Mouse (Mus musculus) ES-Bruce4 (cell line): ENCODE data around the gene Aknad1. TPM values are rescaled to one million over a fixed set of nuclear protein-coding genes. Genes with fewer than 3 reads are reported as not detected.

Source experiments
- H3K27ac ChIP-seq: 2 replicates; pipeline ENCODE4 v1.5.1; 2012; ENCODE audit warnings: low read length, inconsistent platforms; ENCODE audit not compliant: insufficient read depth
- H3K27me3 ChIP-seq: 2 replicates; pipeline ENCODE4 v1.6.1; 2012; ENCODE audit warnings: mild to moderate bottlenecking, low read length, inconsistent platforms; ENCODE audit not compliant: control insufficient read depth, poor library complexity, insufficient read depth, severe bottlenecking
- H3K36me3 ChIP-seq: 2 replicates; pipeline ENCODE4 v1.6.1; 2012; ENCODE audit warnings: inconsistent platforms, mild to moderate bottlenecking, low read length, moderate library complexity; ENCODE audit not compliant: control insufficient read depth, poor library complexity, insufficient read depth, severe bottlenecking
- H3K4me1 ChIP-seq: one replicate; pipeline ENCODE4 v1.8.1; 2011; ENCODE audit warnings: low read length; ENCODE audit not compliant: control insufficient read depth, insufficient read depth
- H3K4me3 ChIP-seq: 2 replicates; pipeline ENCODE4 v1.5.1; 2011; ENCODE audit warnings: low read depth, mild to moderate bottlenecking, low read length
- H3K9ac ChIP-seq: 2 replicates; pipeline ENCODE4 v1.6.1; 2012; ENCODE audit warnings: low read depth, mild to moderate bottlenecking, inconsistent platforms; ENCODE audit not compliant: poor library complexity, severe bottlenecking
- H3K9me3 ChIP-seq: replicated peaks from 2 replicates; pipeline ENCODE4 v1.6.1; 2012; ENCODE audit warnings: mild to moderate bottlenecking, low read length, inconsistent platforms; ENCODE audit not compliant: control insufficient read depth, poor library complexity, insufficient read depth, severe bottlenecking
- CTCF ChIP-seq: IDR thresholded peaks from one replicate; pipeline ENCODE4 v1.8.1; 2011; ENCODE audit warnings: low read depth, low read length
- EP300 ChIP-seq: IDR thresholded peaks from 2 replicates; pipeline ENCODE4 v1.6.1; 2011; ENCODE audit warnings: low read depth, low read length; ENCODE audit not compliant: insufficient read depth
- POLR2A ChIP-seq: IDR thresholded peaks from one replicate; pipeline ENCODE4 v1.8.1; 2011; ENCODE audit warnings: low read length; ENCODE audit not compliant: insufficient read depth
- polyA plus RNA-seq: library from polyadenylated mRNA; stranded (reverse); fragments of >200 nt; gene quantifications from 2 replicates; pipeline ENCODE4 v1.2.4, GENCODE M21; 2011; ENCODE audit warnings: low read depth; ENCODE audit not compliant: missing spikeins, insufficient read depth, insufficient read length

Gene Aknad1
- polyA plus RNA-seq, 1 experiment: not detected

DNA sequence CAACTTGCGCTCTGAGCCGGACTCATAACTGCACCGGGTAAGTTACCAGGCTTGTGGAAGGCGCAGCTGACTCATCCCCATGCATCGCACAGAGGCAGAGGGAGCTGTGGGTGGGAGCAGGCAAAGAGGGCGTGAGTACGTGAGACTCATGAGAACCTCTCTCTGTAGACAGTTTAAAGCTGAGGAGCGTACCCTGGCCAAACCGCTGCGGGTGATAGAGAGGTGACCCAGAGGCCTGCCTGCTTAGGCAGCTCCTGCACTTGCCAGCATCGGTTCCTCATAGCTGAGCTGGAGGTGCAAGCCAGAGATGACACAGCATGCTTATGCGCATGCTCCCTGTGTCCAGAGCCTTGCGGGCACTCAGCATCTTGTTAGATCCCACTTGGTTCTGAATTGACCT lies 32.8 kb downstream of the Aknad1 start:
- TF ChIP-seq CTCF (no peak), EP300 (no peak), POLR2A (no peak)
- no peaks in the 10 kb centered on the region for H3K27me3 ChIP-seq
- H3K9ac ChIP-seq: no peak overlapping the region
- H3K4me3 ChIP-seq: no peak overlapping the region
- H3K36me3 ChIP-seq: no peaks in the 10 kb centered on the region
- no peaks in the 10 kb centered on the region for H3K4me1 ChIP-seq
- H3K9me3 ChIP-seq: no peaks in the 10 kb centered on the region
- H3K27ac ChIP-seq: no peak overlapping the region

- H3K4me1 ChIP-seq: no peaks in the 10 kb centered on the region
- H3K9ac ChIP-seq: no peak overlapping the region
- no peak overlapping the region for H3K4me3 ChIP-seq
- H3K9me3 ChIP-seq: no peaks in the 10 kb centered on the region
- TF ChIP-seq CTCF: peak; percentile 35
- no peak for TF ChIP-seq POLR2A
- no peaks in the 10 kb centered on the region for H3K36me3 ChIP-seq
- H3K27me3 ChIP-seq: no peaks in the 10 kb centered on the region
- H3K27ac ChIP-seq: no peak overlapping the region
Measured at GRCm38 (mm10) chr3:108772811-108773210, 33.4 kb downstream of the Aknad1 start.

- H3K4me1 ChIP-seq: no peaks in the 10 kb centered on the region
- TF ChIP-seq EP300: no peak
- TF ChIP-seq CTCF: no peak
- no peak for TF ChIP-seq POLR2A
- H3K4me3 ChIP-seq: no peak overlapping the region
- H3K9me3 ChIP-seq: no peaks in the 10 kb centered on the region
- H3K27me3 ChIP-seq: no peaks in the 10 kb centered on the region
- no peak overlapping the region for H3K27ac ChIP-seq
- H3K9ac ChIP-seq: no peak overlapping the region
- H3K36me3 ChIP-seq: no peaks in the 10 kb centered on the region
Measured at GRCm38 (mm10) chr3:108778761-108779540, 39.5 kb downstream of the Aknad1 start.

- H3K27ac ChIP-seq: no peak overlapping the region
- H3K4me1 ChIP-seq: no peaks in the 10 kb centered on the region
- TF ChIP-seq EP300 (no peak), POLR2A (no peak), CTCF (no peak)
- no peaks in the 10 kb centered on the region for H3K36me3 ChIP-seq
- no peaks in the 10 kb centered on the region for H3K27me3 ChIP-seq
- peaks cover 2% of the 10 kb centered on the region; the same call in 1 of the 2 replicates for H3K9me3 ChIP-seq
- no peak overlapping the region for H3K4me3 ChIP-seq
- no peak overlapping the region for H3K9ac ChIP-seq
Measured at GRCm38 (mm10) chr3:108781238-108781883, 41.9 kb downstream of the Aknad1 start.

- TF ChIP-seq CTCF (no peak), EP300 (no peak), POLR2A (no peak)
- Histone ChIP-seq H3K9ac (no peak overlapping the region), H3K27me3 (no peaks in the 10 kb centered on the region), H3K4me1 (no peaks in the 10 kb centered on the region), H3K36me3 (no peaks in the 10 kb centered on the region), H3K27ac (no peak overlapping the region), H3K9me3 (peaks cover 2% of the 10 kb centered on the region; the same call in 1 of the 2 replicates), H3K4me3 (no peak overlapping the region)
Measured at GRCm38 (mm10) chr3:108781884-108782270, 42.4 kb downstream of the Aknad1 start.

GRCm38 (mm10) chr3:108782364-108782895 lies 43.0 kb downstream of the Aknad1 start:
- H3K4me3 ChIP-seq: no peak overlapping the region
- TF ChIP-seq EP300: no peak
- H3K27ac ChIP-seq: no peak overlapping the region
- H3K9me3 ChIP-seq: peaks cover 2% of the 10 kb centered on the region; the same call in 1 of the 2 replicates
- H3K9ac ChIP-seq: no peak overlapping the region
- no peaks in the 10 kb centered on the region for H3K27me3 ChIP-seq
- no peaks in the 10 kb centered on the region for H3K36me3 ChIP-seq
- no peaks in the 10 kb centered on the region for H3K4me1 ChIP-seq
